Mouse (Mus musculus) midbrain, embryonic 14.5 days (tissue): ENCODE results near the gene Grm3. TPM values are rescaled to one million over a fixed set of nuclear protein-coding genes. Genes with fewer than 3 reads are reported as not detected.
A peak's percentile ranks its signal among the peaks of the same experiment; 100 is the strongest.

ENCODE experiments used
- ATAC-seq: fragments of 200-750 bp; cut with Nextera tagmentation; 2 replicates; pipeline ENCODE4 v1.8.0; 2017; ENCODE audit warnings: moderate number of reproducible peaks, moderate library complexity; ENCODE audit not compliant: low FRiP score, low TSS enrichment
- DNase-seq: peaks from one replicate; pipeline ENCODE4 v3.0.0-alpha.2; 2015
- H3K27ac ChIP-seq: fragments of 300-500 bp; sonication (generic); replicated peaks from 2 replicates; pipeline ENCODE4 v1.5.1; 2014; ENCODE audit warnings: mild to moderate bottlenecking, low read depth, low read length, moderate library complexity
- H3K27me3 ChIP-seq: fragments of 300-500 bp; sonication (generic); 2 replicates; pipeline ENCODE4 v1.6.1; 2014; ENCODE audit warnings: low read length, control low read depth, mixed read lengths; ENCODE audit not compliant: control insufficient read depth, insufficient read depth
- H3K36me3 ChIP-seq: fragments of 300-500 bp; sonication (generic); 2 replicates; pipeline ENCODE4 v1.6.1; 2014; ENCODE audit warnings: low read length, control low read depth; ENCODE audit not compliant: control insufficient read depth, insufficient read depth
- H3K4me1 ChIP-seq: fragments of 300-500 bp; sonication (generic); 2 replicates; pipeline ENCODE4 v1.6.1; 2014; ENCODE audit warnings: mild to moderate bottlenecking, antibody characterized with exemption, low read length, control low read depth; ENCODE audit not compliant: control insufficient read depth, insufficient read depth
- H3K4me2 ChIP-seq: fragments of 300-500 bp; sonication (generic); 2 replicates; pipeline ENCODE4 v1.6.1; 2014; ENCODE audit warnings: mild to moderate bottlenecking, low read length, moderate library complexity
- H3K4me3 ChIP-seq: fragments of 300-500 bp; sonication (generic); replicated peaks from 2 replicates; pipeline ENCODE4 v1.5.1; 2014; ENCODE audit warnings: low read depth, low read length
- H3K9ac ChIP-seq: fragments of 300-500 bp; sonication (generic); replicated peaks from 2 replicates; pipeline ENCODE4 v1.6.1; 2014; ENCODE audit warnings: mild to moderate bottlenecking, low read length, moderate library complexity
- H3K9me3 ChIP-seq: fragments of 300-500 bp; sonication (generic); 2 replicates; pipeline ENCODE4 v1.6.1; 2016; ENCODE audit warnings: low read length, control low read depth, mixed read lengths; ENCODE audit not compliant: control insufficient read depth
- WGBS: fragments of 180-500 bp; shearing (Covaris S2); extraction: QIAGEN DNeasy Blood & Tissue Kit; methylation state at CpG from one replicate; pipeline ENCODE4 v1.1.7; 2014; 5-methylcytosine and 5-hydroxymethylcytosine counted together
- polyA plus RNA-seq: library from polyadenylated mRNA; unstranded; fragments of >200 nt; fragmentation: Nextera tagmentation; extraction: Ambion mirVana; gene quantifications from 2 replicates; pipeline ENCODE4 v1.2.1, GENCODE M21; 2014

Gene Grm3
- polyA plus RNA-seq, 1 experiment from 2014 or later = 34.9 TPM

DNA sequence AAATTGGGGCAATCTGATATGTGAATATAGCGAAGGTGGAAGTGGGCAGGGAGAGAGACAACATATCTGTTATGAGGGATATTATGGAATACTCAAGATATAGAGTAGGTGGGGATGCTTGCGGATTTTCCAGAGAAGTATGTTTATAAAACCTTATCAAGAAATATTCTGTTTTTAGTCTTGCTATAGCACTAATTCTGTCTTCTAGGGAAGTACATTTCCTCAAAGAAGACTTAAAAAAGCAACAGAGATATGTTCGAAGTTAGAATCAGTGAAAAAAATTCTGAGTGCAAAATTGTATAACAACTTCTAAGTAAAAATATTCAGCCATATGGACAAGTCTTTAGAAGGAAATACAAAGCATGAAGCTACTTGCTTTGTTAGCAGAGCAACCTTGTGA is 61.6 kb downstream of the Grm3 start:
- no peak for DNase-seq
- WGBS = 94% methylated on average over 3 of the region's 3 CpGs
- Histone ChIP-seq H3K9me3 (no peaks in the 10 kb centered on the region), H3K27me3 (no peaks in the 10 kb centered on the region), H3K36me3 (no peaks in the 10 kb centered on the region), H3K27ac (no peak overlapping the region), H3K4me1 (0 out of 2 replicates have a peak, but pooled peaks cover 6% of the 10 kb centered on the region), H3K4me3 (no peak overlapping the region), H3K9ac (no peak overlapping the region), H3K4me2 (no peak overlapping the region)
- ATAC-seq = no peak

GRCm38 (mm10) chr5:9661870-9662589 is 62.9 kb downstream of the Grm3 start:
- Histone ChIP-seq H3K36me3 (no peaks in the 10 kb centered on the region), H3K4me1 (0 out of 2 replicates have a peak, but pooled peaks cover 6% of the 10 kb centered on the region), H3K9ac (no peak overlapping the region), H3K9me3 (no peaks in the 10 kb centered on the region), H3K4me3 (no peak overlapping the region), H3K27me3 (no peaks in the 10 kb centered on the region), H3K4me2 (no peak overlapping the region), H3K27ac (no peak overlapping the region)
- ATAC-seq (peak; percentile 82), DNase-seq (peak; percentile 75)
- 33% methylated on average over 9 of the region's 9 CpGs for WGBS

DNA sequence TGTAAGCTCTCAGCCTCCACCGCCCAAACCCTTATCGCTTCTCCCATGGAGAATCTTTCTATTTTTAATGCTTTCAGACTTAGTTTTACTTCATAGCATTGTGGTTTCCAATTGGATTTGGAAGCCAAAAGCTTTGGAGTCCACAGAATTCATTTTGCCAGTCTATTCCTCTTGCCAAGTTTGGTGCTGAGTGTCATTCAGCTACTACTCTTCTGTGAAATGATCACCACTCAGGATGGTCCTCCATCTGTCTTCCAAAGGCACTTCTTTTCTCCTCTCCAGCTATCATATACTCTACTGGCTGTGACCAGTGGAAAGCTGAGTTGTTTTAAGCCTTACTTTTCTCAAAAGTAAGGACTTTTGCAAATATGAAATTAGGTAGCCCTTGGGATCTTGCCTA is 86.4 kb downstream of the Grm3 start:
- no peaks in the 10 kb centered on the region for H3K4me1 ChIP-seq
- no peak overlapping the region for H3K4me3 ChIP-seq
- H3K27me3 ChIP-seq = no peaks in the 10 kb centered on the region
- H3K9ac ChIP-seq = no peak overlapping the region
- H3K36me3 ChIP-seq = no peaks in the 10 kb centered on the region
- no peak overlapping the region for H3K27ac ChIP-seq
- ATAC-seq = no peak
- H3K9me3 ChIP-seq = no peaks in the 10 kb centered on the region
- no peak overlapping the region for H3K4me2 ChIP-seq
- WGBS = 96% methylated on average over 2 of the region's 2 CpGs
- DNase-seq = no peak

- Histone ChIP-seq H3K4me3 (no peak overlapping the region), H3K4me1 (no peaks in the 10 kb centered on the region), H3K36me3 (no peaks in the 10 kb centered on the region), H3K4me2 (no peak overlapping the region), H3K27ac (no peak overlapping the region), H3K9me3 (no peaks in the 10 kb centered on the region), H3K9ac (no peak overlapping the region), H3K27me3 (no peaks in the 10 kb centered on the region)
- no peak; the same call in 1 of the 2 replicates for ATAC-seq
- DNase-seq = peak; percentile 52
- WGBS = 76% methylated on average over 2 of the region's 2 CpGs
These were observed 97.8 kb downstream of the Grm3 start for GRCm38 (mm10) chr5:9627220-9627619.

DNA sequence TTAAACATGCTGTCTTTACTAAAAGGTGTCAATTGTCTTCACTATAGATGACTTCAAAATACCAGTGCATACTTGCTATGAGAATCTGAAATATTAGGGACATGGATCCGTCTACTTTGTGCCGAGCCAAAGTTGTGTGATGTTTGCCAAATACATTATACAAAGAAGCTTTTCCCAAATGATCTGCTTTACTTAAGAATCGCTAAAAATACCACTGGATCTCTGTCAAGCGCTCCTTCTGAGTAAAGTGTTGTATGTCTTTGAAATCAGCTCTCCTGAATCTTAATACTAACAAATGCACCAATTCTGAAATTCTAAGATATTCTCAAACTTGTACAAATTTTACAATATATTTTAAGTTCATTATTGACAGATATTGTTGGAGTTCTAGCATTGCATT is 100.6 kb downstream of the Grm3 start:
- no peak for DNase-seq
- 76% methylated on average over 4 of the region's 4 CpGs for WGBS
- Histone ChIP-seq H3K27ac (no peak overlapping the region), H3K4me3 (no peak overlapping the region), H3K27me3 (no peaks in the 10 kb centered on the region), H3K9me3 (no peaks in the 10 kb centered on the region), H3K4me2 (no peak overlapping the region), H3K4me1 (no peaks in the 10 kb centered on the region), H3K36me3 (no peaks in the 10 kb centered on the region), H3K9ac (no peak overlapping the region)
- ATAC-seq = no peak

DNA sequence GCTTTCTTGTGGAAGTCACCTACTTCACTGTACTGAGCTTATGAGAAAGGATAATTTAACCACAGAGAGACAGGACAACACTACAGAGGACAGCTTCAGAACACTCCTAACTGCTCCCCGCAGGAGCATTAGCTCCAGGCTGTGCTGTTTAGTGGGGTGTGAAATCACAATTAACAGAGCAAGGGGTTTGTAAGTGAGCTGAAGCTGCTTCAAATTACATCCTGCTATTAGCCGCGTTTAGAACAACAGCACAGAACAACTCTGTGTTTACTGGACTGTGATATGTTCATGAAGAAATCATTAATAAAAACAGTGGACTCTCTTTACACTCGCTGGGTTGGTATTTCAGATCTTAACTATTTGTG is 101.9 kb downstream of the Grm3 start:
- Histone ChIP-seq H3K4me1 (no peaks in the 10 kb centered on the region), H3K9me3 (no peaks in the 10 kb centered on the region), H3K36me3 (no peaks in the 10 kb centered on the region), H3K27me3 (no peaks in the 10 kb centered on the region), H3K9ac (no peak overlapping the region), H3K4me3 (no peak overlapping the region), H3K27ac (no peak overlapping the region), H3K4me2 (no peak overlapping the region)
- DNase-seq (peak; percentile 46), ATAC-seq (no peak)
- 4% methylated on average over 4 of the region's 4 CpGs for WGBS

GRCm38 (mm10) chr5:9622264-9623094 is 102.5 kb downstream of the Grm3 start:
- Histone ChIP-seq H3K9me3 (no peaks in the 10 kb centered on the region), H3K4me3 (no peak overlapping the region), H3K9ac (no peak overlapping the region), H3K27me3 (no peaks in the 10 kb centered on the region), H3K27ac (no peak overlapping the region), H3K4me2 (no peak overlapping the region), H3K4me1 (no peaks in the 10 kb centered on the region), H3K36me3 (no peaks in the 10 kb centered on the region)
- peak; percentile 9 for DNase-seq
- 57% methylated on average over 4 of the region's 4 CpGs for WGBS
- ATAC-seq = no peak

- Histone ChIP-seq H3K4me3 (no peak overlapping the region), H3K36me3 (no peaks in the 10 kb centered on the region), H3K9me3 (no peaks in the 10 kb centered on the region), H3K9ac (no peak overlapping the region), H3K27ac (no peak overlapping the region), H3K4me2 (no peak overlapping the region), H3K4me1 (no peaks in the 10 kb centered on the region), H3K27me3 (no peaks in the 10 kb centered on the region)
- ATAC-seq = no peak
- no peak for DNase-seq
- WGBS = 96% methylated on average over 3 of the region's 3 CpGs
These were observed 103.4 kb downstream of the Grm3 start for GRCm38 (mm10) chr5:9621417-9622067.
